Mouse (Mus musculus) G1E (cell line): ENCODE results near the gene Nrm. TPM values are rescaled to one million over a fixed set of nuclear protein-coding genes. Genes with fewer than 3 reads are reported as not detected.

Source experiments
- ATAC-seq: 2 replicates; pipeline ENCODE4 v1.8.0; 2016; ENCODE audit warnings: mild to moderate bottlenecking; ENCODE audit not compliant: insufficient number of reproducible peaks, poor library complexity, low FRiP score, severe bottlenecking; ENCODE audit errors: extremely low read depth
- DNase-seq: peaks from one replicate; pipeline ENCODE4 v3.0.0; 2012; ENCODE audit warnings: low spot score
- H3K27me3 ChIP-seq: 2 replicates; pipeline ENCODE4 v1.6.1; 2012; ENCODE audit warnings: mild to moderate bottlenecking, low read length, inconsistent platforms; ENCODE audit not compliant: insufficient read depth
- H3K36me3 ChIP-seq: replicated peaks from 2 replicates; pipeline ENCODE3; 2012; ENCODE audit warnings: mild to moderate bottlenecking, inconsistent platforms
- H3K4me1 ChIP-seq: 2 replicates; pipeline ENCODE4 v1.6.1; 2012; ENCODE audit warnings: low read depth, low read length, inconsistent platforms, mixed read lengths; ENCODE audit not compliant: insufficient read depth
- H3K4me3 ChIP-seq: 2 replicates; pipeline ENCODE4 v1.5.1; 2012; ENCODE audit warnings: low read depth, mild to moderate bottlenecking, inconsistent platforms, low read length, moderate library complexity, mixed read lengths
- H3K9me3 ChIP-seq: replicated peaks from 2 replicates; pipeline ENCODE4 v1.6.1; 2012; ENCODE audit warnings: inconsistent platforms
- CTCF ChIP-seq: IDR thresholded peaks from 2 replicates; pipeline ENCODE4 v1.5.1; 2012; ENCODE audit warnings: low read depth, low read length, inconsistent platforms, mixed read lengths
- GATA1 ChIP-seq: IDR thresholded peaks from 2 replicates; pipeline ENCODE4 v1.6.1; 2012; ENCODE audit warnings: borderline replicate concordance, low read length, inconsistent platforms, mixed read lengths
- GATA2 ChIP-seq: IDR thresholded peaks from 2 replicates; pipeline ENCODE4 v1.6.1; 2012; ENCODE audit warnings: low read depth, low read length, inconsistent platforms, borderline replicate concordance
- POLR2AphosphoS5 ChIP-seq: IDR thresholded peaks from 2 replicates; pipeline ENCODE4 v1.6.1; 2012; ENCODE audit warnings: low read depth, low read length, inconsistent platforms; ENCODE audit not compliant: insufficient replicate concordance
- TAL1 ChIP-seq: conservative IDR thresholded peaks from 2 replicates; pipeline ENCODE4 v1.6.1; 2012; ENCODE audit warnings: low read depth, low read length, inconsistent platforms, mixed read lengths
- polyA plus RNA-seq: library from polyadenylated mRNA; stranded (reverse); fragments of >175 nt; gene quantifications from 2 replicates; pipeline ENCODE4 v1.2.3, GENCODE M21; 2012
- total RNA-seq, 2 experiments: library from RNA; stranded (forward) in 1 of 2; stranded (reverse) in 1 of 2; fragments of 200-1000 nt in 1 of 2; fragments of >200 nt in 1 of 2; fragmentation: Nextera tagmentation in 1 of 2; gene quantifications; 2 replicates each; pipeline ENCODE4 v1.2.3; 2014 to 2017

Nrm gene
- total and polyA plus RNA-seq, 3 experiments: 33.1 to 59.9 (median 51.0) TPM

- DNase-seq (peak; percentile 53), ATAC-seq (0 out of 2 replicates have a peak, but pooled peaks have one; percentile 47)
- H3K9me3 ChIP-seq: no peaks in the 10 kb centered on the region
- H3K4me3 ChIP-seq: peak overlapping the region; percentile 83
- H3K4me1 ChIP-seq: peaks cover 58% of the 10 kb centered on the region
- TF ChIP-seq POLR2AphosphoS5 (no peak), GATA1 (no peak), TAL1 (no peak), CTCF (no peak), GATA2 (no peak)
- no peaks in the 10 kb centered on the region for H3K27me3 ChIP-seq
- H3K36me3 ChIP-seq: peaks cover 66% of the 10 kb centered on the region
Observed at GRCm38 (mm10) chr17:35897644-35898573, 36.8 kb downstream of the Nrm start.

GRCm38 (mm10) chr17:35900636-35901035 is 39.5 kb downstream of the Nrm start:
- no peak for DNase-seq
- peaks cover 66% of the 10 kb centered on the region for H3K36me3 ChIP-seq

GRCm38 (mm10) chr17:35903343-35903991 is 42.3 kb downstream of the Nrm start:
- Histone ChIP-seq H3K27me3 (no peaks in the 10 kb centered on the region), H3K36me3 (peaks cover 80% of the 10 kb centered on the region), H3K9me3 (no peaks in the 10 kb centered on the region), H3K4me1 (peaks cover 41% of the 10 kb centered on the region), H3K4me3 (no peak overlapping the region)
- DNase-seq: no peak
- ATAC-seq: no peak
- TF ChIP-seq TAL1 (no peak), GATA1 (no peak), POLR2AphosphoS5 (no peak), CTCF (no peak), GATA2 (no peak)

More at GRCm38 (mm10) chr17:35900636-35901035, 39.5 kb downstream of the Nrm start:
- H3K4me1 ChIP-seq: peaks cover 53% of the 10 kb centered on the region
- ATAC-seq: no peak
- H3K4me3 ChIP-seq: no peak overlapping the region
- TF ChIP-seq TAL1 (no peak), GATA2 (no peak), GATA1 (no peak), POLR2AphosphoS5 (no peak), CTCF (no peak)
- no peaks in the 10 kb centered on the region for H3K9me3 ChIP-seq
- H3K27me3 ChIP-seq: no peaks in the 10 kb centered on the region

- no peaks in the 10 kb centered on the region for H3K27me3 ChIP-seq
- no peaks in the 10 kb centered on the region for H3K9me3 ChIP-seq
- ATAC-seq: no peak
- no peak for DNase-seq
- H3K4me1 ChIP-seq: peaks cover 45% of the 10 kb centered on the region
- H3K36me3 ChIP-seq: peaks cover 84% of the 10 kb centered on the region
- TF ChIP-seq TAL1 (no peak), CTCF (no peak), GATA2 (no peak), POLR2AphosphoS5 (no peak), GATA1 (no peak)
- H3K4me3 ChIP-seq: no peak overlapping the region
Observed at GRCm38 (mm10) chr17:35903992-35904355, 42.9 kb downstream of the Nrm start.

GRCm38 (mm10) chr17:35905587-35905986 is 44.5 kb downstream of the Nrm start:
- Histone ChIP-seq H3K4me1 (peaks cover 50% of the 10 kb centered on the region), H3K4me3 (no peak overlapping the region), H3K36me3 (peaks cover 81% of the 10 kb centered on the region), H3K9me3 (no peaks in the 10 kb centered on the region), H3K27me3 (no peaks in the 10 kb centered on the region)
- TF ChIP-seq GATA1: no peak
- no peak for TF ChIP-seq TAL1
- ATAC-seq (no peak), DNase-seq (no peak)

- Histone ChIP-seq H3K4me3 (no peak overlapping the region), H3K27me3 (no peaks in the 10 kb centered on the region), H3K9me3 (no peaks in the 10 kb centered on the region), H3K4me1 (peaks cover 49% of the 10 kb centered on the region), H3K36me3 (peaks cover 85% of the 10 kb centered on the region)
- TF ChIP-seq GATA1 (no peak), POLR2AphosphoS5 (no peak), CTCF (no peak), GATA2 (no peak)
- ATAC-seq (no peak), DNase-seq (no peak)
Observed at GRCm38 (mm10) chr17:35907609-35908008, 46.5 kb downstream of the Nrm start.
